Mouse (Mus musculus): ENCODE measurements around the gene Gm9887. TPM values are rescaled to one million over a fixed set of nuclear protein-coding genes. Genes with fewer than 3 reads are reported as not detected.

The Gm9887 gene
- polyA plus RNA-seq, 2 experiments = 0.20 to 1.0 TPM

DNA sequence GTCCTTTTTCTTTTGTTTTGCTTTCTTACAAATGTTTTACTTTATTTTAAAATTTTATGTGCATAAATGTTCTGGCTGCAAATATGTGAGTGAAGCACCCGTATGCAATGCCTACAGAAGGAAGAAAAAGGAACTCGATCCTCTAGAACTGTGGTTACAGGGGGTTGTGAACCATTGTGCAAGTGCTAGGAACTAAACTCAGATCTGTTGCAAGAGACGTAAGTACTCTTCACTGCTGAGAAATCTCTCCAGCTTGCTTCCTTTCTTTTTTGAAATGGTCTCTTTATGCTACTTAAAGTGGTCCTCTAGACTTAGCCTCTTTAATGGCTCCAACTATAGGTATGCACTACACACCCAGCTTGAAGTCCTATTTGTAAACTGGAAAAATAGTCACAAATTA lies 41.1 kb downstream of the Gm9887 start:
- H3K4me2 ChIP-seq (ENCODE audit: low read depth) = no peak overlapping the region
- ATAC-seq (ENCODE audit: insufficient read depth) (no peak), DNase-seq (ENCODE audit: low read depth in 3 of 3, low spot score in 3 of 3) (no peak)
- no peak overlapping the region for H3K9ac ChIP-seq (replicated peaks)
- no peaks in the 10 kb centered on the region for H3K4me1 ChIP-seq (replicated peaks; ENCODE audit: control insufficient read depth in 2 of 2, insufficient read depth in 2 of 2, low read length in 1 of 2)
- no peaks in the 10 kb centered on the region for H3K9me3 ChIP-seq (ENCODE audit: control insufficient read depth, low read length)
- no peaks in the 10 kb centered on the region for H3K27me3 ChIP-seq (ENCODE audit: control insufficient read depth, insufficient read depth, low read length)
- H3K4me3 ChIP-seq (ENCODE audit: insufficient read depth in 1 of 2, low read depth in 2 of 2, low read length in 2 of 2) = no peak overlapping the region
- 82% methylated on average over 3 of the region's 3 CpGs for WGBS (ENCODE audit: insufficient replicate concordance)
- TF ChIP-seq CTCF (IDR thresholded peaks at IDR 0.05; ENCODE audit: low read depth) (no peak), EP300 (IDR thresholded peaks at IDR 0.05; ENCODE audit: low read depth) (no peak)
- H3K27ac ChIP-seq = no peak overlapping the region
- peaks cover 25% of the 10 kb centered on the region for H3K36me3 ChIP-seq (replicated peaks; ENCODE audit: control insufficient read depth, insufficient read depth, low read depth)

Small RNA genes within 50 kb of the gene (microRNA-seq; reads per million reads assigned to microRNA genes)
- not detected for gene Gm47299
- gene Gm47305 = not detected

Other genes with a start within 250 kb of the Gm9887 start
- gene Rps29, start 213.3 kb downstream of the Gm9887 start, polyA plus RNA-seq (2012; rRNA removed) = 977 and 1,778 TPM in 2 replicates
- 1,444 and 1,541 TPM in 2 replicates for gene Rps29, start 213.3 kb downstream of the Gm9887 start, polyA plus RNA-seq (2014; fragmentation: Nextera tagmentation; extraction: Ambion mirVana)
- 8.9 and 11.1 TPM in 2 replicates for gene Lrr1, start 203.6 kb downstream of the Gm9887 start, polyA plus RNA-seq (2012; rRNA removed)
- gene Lrr1, start 203.6 kb downstream of the Gm9887 start, polyA plus RNA-seq (2014; fragmentation: Nextera tagmentation; extraction: Ambion mirVana) = 21.3 and 22.9 TPM in 2 replicates
- gene Rpl36al, start 188.4 kb downstream of the Gm9887 start, polyA plus RNA-seq (2012; rRNA removed) = 286 and 515 TPM in 2 replicates
- gene Rpl36al, start 188.4 kb downstream of the Gm9887 start, polyA plus RNA-seq (2014; fragmentation: Nextera tagmentation; extraction: Ambion mirVana) = 614 and 643 TPM in 2 replicates
- gene Mgat2, start 188.3 kb downstream of the Gm9887 start, polyA plus RNA-seq (2012; rRNA removed) = 9.2 and 11.0 TPM in 2 replicates
- gene Mgat2, start 188.3 kb downstream of the Gm9887 start, polyA plus RNA-seq (2014; fragmentation: Nextera tagmentation; extraction: Ambion mirVana) = 23.3 and 24.1 TPM in 2 replicates
- gene Gm49383, start 175.4 kb downstream of the Gm9887 start, polyA plus RNA-seq (2012; rRNA removed) = 4.9 TPM in 2 replicates
- 15.7 and 19.1 TPM in 2 replicates for gene Gm49383, start 175.4 kb downstream of the Gm9887 start, polyA plus RNA-seq (2014; fragmentation: Nextera tagmentation; extraction: Ambion mirVana)
- 2.8 TPM in 2 replicates for gene Dnaaf2, start 174.0 kb downstream of the Gm9887 start, polyA plus RNA-seq (2012; rRNA removed)
- gene Dnaaf2, start 174.0 kb downstream of the Gm9887 start, polyA plus RNA-seq (2014; fragmentation: Nextera tagmentation; extraction: Ambion mirVana) = 2.9 TPM in 2 replicates
- gene Gm49384, start 168.2 kb downstream of the Gm9887 start, polyA plus RNA-seq (2012; rRNA removed) = 1.2 and 8.0 TPM in 2 replicates
- gene Gm49384, start 168.2 kb downstream of the Gm9887 start, polyA plus RNA-seq (2014; fragmentation: Nextera tagmentation; extraction: Ambion mirVana) = 16.3 and 17.4 TPM in 2 replicates
- 18.9 and 25.6 TPM in 2 replicates for gene Pole2, start 144.3 kb downstream of the Gm9887 start, polyA plus RNA-seq (2012; rRNA removed)
- gene Pole2, start 144.3 kb downstream of the Gm9887 start, polyA plus RNA-seq (2014; fragmentation: Nextera tagmentation; extraction: Ambion mirVana) = 25.8 and 28.3 TPM in 2 replicates
- 0.26 and 3.3 TPM in 2 replicates for gene Klhdc1, start 131.3 kb downstream of the Gm9887 start, polyA plus RNA-seq (2012; rRNA removed)
- gene Klhdc1, start 131.3 kb downstream of the Gm9887 start, polyA plus RNA-seq (2014; fragmentation: Nextera tagmentation; extraction: Ambion mirVana) = 1.9 and 3.6 TPM in 2 replicates
- 28.8 and 43.4 TPM in 2 replicates for gene Klhdc2, start 75.8 kb downstream of the Gm9887 start, polyA plus RNA-seq (2012; rRNA removed)
- 84.9 and 92.3 TPM in 2 replicates for gene Klhdc2, start 75.8 kb downstream of the Gm9887 start, polyA plus RNA-seq (2014; fragmentation: Nextera tagmentation; extraction: Ambion mirVana)
- gene Nemf, start 15.3 kb downstream of the Gm9887 start, polyA plus RNA-seq (2012; rRNA removed) = 5.2 and 11.1 TPM in 2 replicates
- gene Nemf, start 15.3 kb downstream of the Gm9887 start, polyA plus RNA-seq (2014; fragmentation: Nextera tagmentation; extraction: Ambion mirVana) = 33.7 and 35.4 TPM in 2 replicates
- 41.3 and 45.8 TPM in 2 replicates for gene Arf6, start 308 bp downstream of the Gm9887 start, polyA plus RNA-seq (2012; rRNA removed)
- 35.7 and 39.6 TPM in 2 replicates for gene Arf6, start 308 bp downstream of the Gm9887 start, polyA plus RNA-seq (2014; fragmentation: Nextera tagmentation; extraction: Ambion mirVana)
- gene Vcpkmt, start 210.6 kb upstream of the Gm9887 start, polyA plus RNA-seq (2012; rRNA removed) = 3.9 and 7.4 TPM in 2 replicates
- gene Vcpkmt, start 210.6 kb upstream of the Gm9887 start, polyA plus RNA-seq (2014; fragmentation: Nextera tagmentation; extraction: Ambion mirVana) = 12.4 and 13.8 TPM in 2 replicates